Mouse (Mus musculus): ENCODE data around the gene 2410004P03Rik. TPM values are rescaled to one million over a fixed set of nuclear protein-coding genes. Genes with fewer than 3 reads are reported as not detected.

2410004P03Rik gene
- polyA plus RNA-seq, 1 experiment: 0.02 TPM

GRCm38 (mm10) chr12:17037053-17037610 lies 25.6 kb upstream of the 2410004P03Rik start:
- H3K27ac ChIP-seq (ENCODE audit: control insufficient read depth, insufficient read depth, low read depth, low read length): no peak overlapping the region
- no peaks in the 10 kb centered on the region for H3K4me1 ChIP-seq (ENCODE audit: control insufficient read depth, insufficient read depth, low read length)
- no peaks in the 10 kb centered on the region for H3K36me3 ChIP-seq (ENCODE audit: control insufficient read depth, insufficient read depth, low read length)
- TF ChIP-seq CTCF (IDR thresholded peaks at IDR 0.05; ENCODE audit: control insufficient read depth, insufficient read depth, insufficient replicate concordance, low read depth, low read length) (no peak), POLR2A (IDR thresholded peaks at IDR 0.05; ENCODE audit: control insufficient read depth, low read depth, low read length) (no peak)
- H3K4me3 ChIP-seq (ENCODE audit: control insufficient read depth, low read depth, low read length): no peak overlapping the region
- no peaks in the 10 kb centered on the region for H3K27me3 ChIP-seq (ENCODE audit: control insufficient read depth, insufficient read depth, low read length)

- Histone ChIP-seq H3K27ac (ENCODE audit: control insufficient read depth, insufficient read depth, low read depth, low read length) (no peak overlapping the region), H3K36me3 (ENCODE audit: control insufficient read depth, insufficient read depth, low read length) (no peaks in the 10 kb centered on the region), H3K27me3 (ENCODE audit: control insufficient read depth, insufficient read depth, low read length) (no peaks in the 10 kb centered on the region), H3K4me1 (ENCODE audit: control insufficient read depth, insufficient read depth, low read length) (no peaks in the 10 kb centered on the region), H3K4me3 (ENCODE audit: control insufficient read depth, low read depth, low read length) (no peak overlapping the region)
- TF ChIP-seq CTCF (IDR thresholded peaks at IDR 0.05; ENCODE audit: control insufficient read depth, insufficient read depth, insufficient replicate concordance, low read depth, low read length) (no peak), POLR2A (IDR thresholded peaks at IDR 0.05; ENCODE audit: control insufficient read depth, low read depth, low read length) (no peak)
Observed at GRCm38 (mm10) chr12:17036532-17036931, 25.0 kb upstream of the 2410004P03Rik start.

DNA sequence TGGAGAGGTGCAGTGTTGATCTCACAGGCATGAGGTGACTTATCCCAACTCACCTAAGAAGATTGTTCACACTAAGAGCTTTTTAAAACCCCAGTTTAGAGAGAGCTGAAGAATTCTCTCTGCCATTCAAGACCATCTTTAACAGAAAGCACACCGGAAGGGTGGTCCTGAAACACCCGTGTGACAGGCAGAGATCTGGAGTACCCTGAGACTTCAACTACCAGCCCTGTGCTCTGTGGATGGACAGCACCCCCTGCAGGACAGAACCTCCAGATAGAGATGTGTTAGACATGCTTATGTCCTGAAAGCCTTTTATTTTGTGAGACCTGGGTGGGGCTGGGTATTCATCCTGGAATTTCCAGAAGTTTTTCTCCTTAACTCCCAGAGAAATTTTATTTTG lies 23.6 kb upstream of the 2410004P03Rik start:
- Histone ChIP-seq H3K4me3 (ENCODE audit: control insufficient read depth, low read depth, low read length) (no peak overlapping the region), H3K27me3 (ENCODE audit: control insufficient read depth, insufficient read depth, low read length) (no peaks in the 10 kb centered on the region), H3K36me3 (ENCODE audit: control insufficient read depth, insufficient read depth, low read length) (no peaks in the 10 kb centered on the region), H3K27ac (ENCODE audit: control insufficient read depth, insufficient read depth, low read depth, low read length) (no peak overlapping the region), H3K4me1 (ENCODE audit: control insufficient read depth, insufficient read depth, low read length) (no peaks in the 10 kb centered on the region)
- TF ChIP-seq POLR2A (IDR thresholded peaks at IDR 0.05; ENCODE audit: control insufficient read depth, low read depth, low read length): no peak
- TF ChIP-seq CTCF (IDR thresholded peaks at IDR 0.05; ENCODE audit: control insufficient read depth, insufficient read depth, insufficient replicate concordance, low read depth, low read length): no peak

DNA sequence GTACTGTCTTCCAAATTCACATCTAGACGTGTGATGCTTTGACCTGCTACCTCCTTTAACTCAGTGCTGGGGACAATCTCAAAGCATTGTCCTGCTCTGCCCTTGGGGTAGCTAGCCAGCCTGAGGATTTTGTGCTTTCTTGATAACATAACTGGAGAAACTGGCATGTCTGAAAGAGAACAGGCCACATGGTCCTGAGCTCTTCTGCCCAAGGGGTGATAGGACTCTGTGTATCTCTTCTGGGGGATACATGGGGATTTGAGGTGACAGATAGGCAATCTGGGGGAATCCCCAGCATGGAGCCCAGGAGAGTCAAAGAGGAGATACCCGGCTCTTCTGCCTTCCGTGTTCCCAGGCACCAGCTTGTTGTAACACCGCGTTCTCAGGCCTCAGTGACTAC lies 23.1 kb upstream of the 2410004P03Rik start:
- Histone ChIP-seq H3K4me1 (ENCODE audit: control insufficient read depth, insufficient read depth, low read length) (no peaks in the 10 kb centered on the region), H3K4me3 (ENCODE audit: control insufficient read depth, low read depth, low read length) (no peak overlapping the region), H3K27ac (ENCODE audit: control insufficient read depth, insufficient read depth, low read depth, low read length) (no peak overlapping the region), H3K27me3 (ENCODE audit: control insufficient read depth, insufficient read depth, low read length) (no peaks in the 10 kb centered on the region), H3K36me3 (ENCODE audit: control insufficient read depth, insufficient read depth, low read length) (no peaks in the 10 kb centered on the region)
- TF ChIP-seq POLR2A (IDR thresholded peaks at IDR 0.05; ENCODE audit: control insufficient read depth, low read depth, low read length) (no peak), CTCF (IDR thresholded peaks at IDR 0.05; ENCODE audit: control insufficient read depth, insufficient read depth, insufficient replicate concordance, low read depth, low read length) (no peak)

DNA sequence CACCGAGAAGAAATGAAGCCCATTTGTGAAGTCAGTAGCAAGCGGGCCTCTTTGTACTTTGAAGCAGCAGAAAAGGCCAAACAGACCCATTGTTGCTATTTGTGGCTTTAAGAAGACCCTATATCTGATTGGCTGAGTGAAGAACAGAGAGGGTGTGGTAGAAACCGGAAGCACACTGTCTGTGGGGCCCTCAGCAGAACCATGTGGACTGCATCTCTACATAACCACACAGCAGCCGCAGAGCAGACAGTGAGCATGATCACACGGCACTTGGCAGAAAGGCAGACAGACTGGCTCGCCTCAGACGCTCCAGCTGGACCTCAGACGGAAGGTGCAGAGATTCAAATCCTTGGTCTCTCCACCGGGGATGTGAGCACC lies 21.9 kb upstream of the 2410004P03Rik start:
- TF ChIP-seq CTCF (IDR thresholded peaks at IDR 0.05; ENCODE audit: control insufficient read depth, insufficient read depth, insufficient replicate concordance, low read depth, low read length) (no peak), POLR2A (IDR thresholded peaks at IDR 0.05; ENCODE audit: control insufficient read depth, low read depth, low read length) (no peak)
- H3K27ac ChIP-seq (ENCODE audit: control insufficient read depth, insufficient read depth, low read depth, low read length): no peak overlapping the region

DNA sequence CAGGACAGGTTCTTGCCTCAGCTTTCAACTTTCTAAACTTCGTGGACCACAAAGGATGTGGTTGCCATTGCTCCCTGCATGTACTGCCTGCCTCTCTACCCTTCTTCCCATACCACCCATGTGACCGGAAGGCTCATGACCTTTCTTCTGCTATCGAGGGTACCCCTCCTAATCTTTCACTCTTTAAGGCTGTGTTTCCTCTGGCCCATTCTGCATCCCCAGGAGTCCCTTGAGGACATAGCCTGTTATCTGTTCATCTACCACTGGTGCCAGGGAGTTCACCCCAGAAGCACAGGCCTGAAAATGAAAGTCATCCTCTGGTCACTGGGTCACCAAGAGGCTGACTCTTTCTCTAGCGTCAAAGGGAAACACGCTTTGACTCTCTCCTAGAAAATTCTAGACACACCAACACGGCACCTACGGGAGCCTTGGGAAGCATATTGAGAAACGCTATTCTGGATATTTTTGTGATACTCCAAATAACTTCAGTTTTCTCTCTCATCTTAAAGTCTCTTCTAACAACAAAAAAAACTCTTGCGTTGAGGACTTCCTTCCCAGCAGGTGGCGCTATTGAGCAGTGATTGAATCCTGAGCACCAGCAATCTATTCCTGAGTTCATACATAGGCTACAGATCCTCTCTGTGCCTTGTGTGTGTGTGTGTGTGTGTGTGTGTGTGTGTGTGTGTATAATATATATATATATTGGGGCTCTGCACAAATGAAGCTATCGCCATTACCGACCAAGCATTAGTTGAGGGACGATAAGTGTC lies 21.4 kb upstream of the 2410004P03Rik start:
- no peaks in the 10 kb centered on the region for H3K4me1 ChIP-seq (ENCODE audit: control insufficient read depth, insufficient read depth, low read length)
- TF ChIP-seq CTCF (IDR thresholded peaks at IDR 0.05; ENCODE audit: control insufficient read depth, insufficient read depth, insufficient replicate concordance, low read depth, low read length) (no peak), POLR2A (IDR thresholded peaks at IDR 0.05; ENCODE audit: control insufficient read depth, low read depth, low read length) (no peak)
- H3K4me3 ChIP-seq (ENCODE audit: control insufficient read depth, low read depth, low read length): no peak overlapping the region
- no peak overlapping the region for H3K27ac ChIP-seq (ENCODE audit: control insufficient read depth, insufficient read depth, low read depth, low read length)
- no peaks in the 10 kb centered on the region for H3K27me3 ChIP-seq (ENCODE audit: control insufficient read depth, insufficient read depth, low read length)
- no peaks in the 10 kb centered on the region for H3K36me3 ChIP-seq (ENCODE audit: control insufficient read depth, insufficient read depth, low read length)

More for the DNA sequence above, 21.9 kb upstream of the 2410004P03Rik start:
- Histone ChIP-seq H3K36me3 (ENCODE audit: control insufficient read depth, insufficient read depth, low read length) (no peaks in the 10 kb centered on the region), H3K27me3 (ENCODE audit: control insufficient read depth, insufficient read depth, low read length) (no peaks in the 10 kb centered on the region), H3K4me3 (ENCODE audit: control insufficient read depth, low read depth, low read length) (no peak overlapping the region), H3K4me1 (ENCODE audit: control insufficient read depth, insufficient read depth, low read length) (no peaks in the 10 kb centered on the region)

DNA sequence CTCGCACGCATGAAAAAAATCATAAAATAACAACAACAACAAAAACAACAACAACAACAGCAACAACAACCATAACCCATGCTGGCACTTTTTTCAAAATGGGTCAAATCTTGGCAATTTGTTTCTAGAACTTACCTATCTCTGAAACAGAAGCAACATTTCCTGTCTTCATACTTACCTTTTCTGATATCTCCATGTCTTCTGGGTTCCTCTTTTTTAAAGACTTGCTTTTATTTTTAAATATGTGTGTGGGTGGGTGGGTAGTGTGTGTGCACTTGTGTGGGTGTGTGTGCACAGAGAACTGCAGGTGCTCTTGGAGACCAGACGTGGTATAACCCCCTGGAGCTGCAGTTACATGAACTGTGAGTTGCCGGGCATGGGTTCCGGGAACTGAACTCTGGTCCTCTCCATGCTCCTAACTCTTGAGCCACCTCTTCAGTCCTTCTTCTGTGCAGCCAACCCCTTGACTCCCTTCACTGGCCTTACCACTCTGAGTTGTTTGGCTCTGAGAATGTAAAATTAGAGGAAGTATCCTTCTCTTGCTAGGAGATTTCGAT lies 13.1 kb upstream of the 2410004P03Rik start:
- Histone ChIP-seq H3K4me3 (ENCODE audit: control insufficient read depth, low read depth, low read length) (no peak overlapping the region), H3K4me1 (ENCODE audit: control insufficient read depth, insufficient read depth, low read length) (no peaks in the 10 kb centered on the region), H3K27me3 (ENCODE audit: control insufficient read depth, insufficient read depth, low read length) (no peaks in the 10 kb centered on the region), H3K36me3 (ENCODE audit: control insufficient read depth, insufficient read depth, low read length) (no peaks in the 10 kb centered on the region), H3K27ac (ENCODE audit: control insufficient read depth, insufficient read depth, low read depth, low read length) (no peak overlapping the region)
- no peak for TF ChIP-seq POLR2A (IDR thresholded peaks at IDR 0.05; ENCODE audit: control insufficient read depth, low read depth, low read length)
- TF ChIP-seq CTCF (IDR thresholded peaks at IDR 0.05; ENCODE audit: control insufficient read depth, insufficient read depth, insufficient replicate concordance, low read depth, low read length): no peak

Measured in testis, adult 2 months (tissue).